Mouse (Mus musculus) heart, adult 9 months (tissue): ENCODE results near the gene Slc25a17.

Experiments used
- DNase-seq, 2 experiments: peaks; one replicate each; pipeline ENCODE4 v3.0.0; 2022; ENCODE audit warnings: low spot score in 2 of 2

Gene Slc25a17

DNA sequence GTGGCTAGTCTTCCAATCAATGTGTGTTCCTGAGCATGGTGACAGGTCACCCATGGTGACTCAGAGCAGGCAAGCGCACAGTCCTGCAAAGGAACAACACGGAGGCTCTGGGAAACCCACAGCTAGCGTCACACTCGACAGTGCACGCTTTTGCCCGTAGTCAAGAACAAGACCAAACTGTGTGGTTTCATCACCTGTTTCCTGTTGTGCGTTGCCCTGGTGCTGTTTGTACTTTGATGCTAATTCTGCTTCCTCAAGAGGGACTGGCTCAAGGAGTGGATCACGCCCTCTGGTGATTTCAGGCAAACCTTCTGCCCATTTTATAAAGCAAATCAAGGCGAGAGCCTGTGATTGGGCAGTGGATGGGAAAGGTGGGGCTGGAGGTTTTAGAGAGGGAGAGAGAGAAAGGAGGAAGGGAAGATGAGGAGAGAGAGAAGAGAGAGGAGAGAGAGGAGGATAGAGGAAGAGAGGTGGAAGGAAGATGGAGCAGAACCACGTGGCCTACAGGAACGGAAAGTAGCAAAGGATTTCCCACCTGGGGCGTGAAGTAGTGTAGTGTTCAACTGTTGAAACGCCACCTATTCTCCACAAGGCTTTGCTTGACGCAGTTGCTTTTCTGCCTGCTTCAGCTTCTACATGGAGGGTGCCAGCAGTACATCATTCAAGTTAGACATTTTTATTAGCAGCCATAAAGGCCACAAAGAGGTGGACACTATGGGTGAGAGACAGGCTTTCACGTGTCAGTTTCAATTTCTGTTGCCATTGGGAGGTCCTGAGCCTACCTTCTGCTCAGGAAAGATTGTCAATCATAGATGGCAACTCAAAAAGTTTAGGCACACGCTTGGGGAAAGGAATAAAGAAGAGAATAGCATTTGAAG, 59.2 kb downstream of the Slc25a17 start:
- DNase-seq: peak in 1 of 2 experiments; percentile 5

DNA sequence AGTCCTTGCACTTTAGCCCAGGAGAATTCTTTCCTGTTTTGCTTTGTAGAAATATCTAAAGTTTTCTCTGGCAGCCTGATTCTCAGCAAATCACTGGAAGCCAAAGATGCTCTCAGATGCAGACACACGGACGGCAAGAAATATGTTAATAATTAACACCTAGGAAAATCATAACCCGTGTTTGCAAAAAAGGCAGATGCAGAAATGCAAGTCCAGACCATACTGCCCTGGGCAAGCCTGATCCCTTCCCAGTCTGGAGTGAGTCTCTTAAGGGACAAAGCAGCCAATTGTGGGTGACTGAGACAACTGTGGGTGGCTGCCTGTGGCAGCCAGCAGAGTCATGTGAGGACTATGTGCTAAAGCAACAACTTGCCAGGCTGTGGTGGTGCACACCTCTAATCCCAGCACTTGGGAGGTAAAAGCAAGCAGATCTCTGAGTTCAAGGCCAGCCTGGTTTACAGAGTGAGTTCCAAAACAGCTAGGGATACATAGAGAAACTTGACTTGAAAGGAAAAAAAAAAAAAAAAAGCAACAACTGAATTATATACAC, 60.0 kb downstream of the Slc25a17 start:
- no peak for DNase-seq

DNA sequence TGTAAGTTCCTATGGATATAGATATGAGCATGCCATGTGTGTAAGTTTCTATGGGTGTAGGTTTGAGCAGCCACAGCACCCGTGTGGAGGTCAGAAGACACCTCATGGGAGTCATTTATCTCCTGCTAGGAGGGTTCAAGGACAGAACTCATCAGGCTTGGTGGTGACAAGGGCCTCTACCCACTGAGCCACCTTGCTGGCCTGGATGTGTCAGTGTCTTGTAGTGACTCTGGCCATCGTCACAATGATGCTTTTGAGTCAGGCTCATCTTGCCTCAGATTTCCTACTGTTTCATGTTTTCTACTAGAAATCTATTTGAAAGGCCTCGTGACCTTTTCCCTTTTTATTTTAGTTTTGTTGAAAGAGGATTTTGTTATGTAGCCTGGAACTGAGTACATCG, 61.1 kb downstream of the Slc25a17 start:
- DNase-seq: no peak

DNA sequence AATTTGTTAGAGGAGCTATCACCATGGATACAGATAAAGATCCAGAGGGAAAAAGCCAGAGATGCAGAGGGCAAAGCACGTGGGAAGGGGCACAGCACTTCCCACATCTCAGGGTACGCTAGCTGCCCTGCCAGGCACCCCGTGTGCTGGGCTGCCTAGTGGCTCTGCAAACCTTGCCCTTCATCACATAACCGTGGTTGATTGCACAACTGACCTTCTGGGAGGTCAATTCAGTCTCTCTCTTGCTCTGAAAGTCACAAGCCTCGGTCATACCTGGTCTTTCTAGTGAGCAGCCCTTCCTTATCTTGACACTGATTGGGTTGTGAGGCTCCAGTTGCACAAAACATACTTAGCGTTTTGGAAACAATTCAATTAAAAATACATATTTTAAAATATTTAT, 62.4 kb downstream of the Slc25a17 start:
- no peak for DNase-seq

DNA sequence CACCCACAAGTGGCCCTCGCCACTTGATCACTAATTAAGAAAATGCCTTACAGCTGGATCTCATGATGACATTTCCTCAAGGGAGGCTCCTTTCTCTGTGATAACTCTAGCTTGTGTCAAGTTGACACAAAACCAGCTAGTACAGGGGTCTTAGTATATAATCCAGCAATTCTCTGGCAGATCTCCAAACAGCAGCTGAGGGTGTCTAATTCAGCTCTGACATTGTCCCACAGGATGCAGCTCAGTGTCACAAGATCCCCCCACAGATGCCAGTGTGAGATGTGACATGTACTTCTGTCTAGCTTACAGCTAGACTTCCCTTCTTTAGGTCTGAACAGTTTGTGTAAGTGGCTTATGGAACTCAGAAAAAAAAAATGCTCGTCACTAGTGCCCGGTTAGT, 63.1 kb downstream of the Slc25a17 start:
- DNase-seq: no peak

DNA sequence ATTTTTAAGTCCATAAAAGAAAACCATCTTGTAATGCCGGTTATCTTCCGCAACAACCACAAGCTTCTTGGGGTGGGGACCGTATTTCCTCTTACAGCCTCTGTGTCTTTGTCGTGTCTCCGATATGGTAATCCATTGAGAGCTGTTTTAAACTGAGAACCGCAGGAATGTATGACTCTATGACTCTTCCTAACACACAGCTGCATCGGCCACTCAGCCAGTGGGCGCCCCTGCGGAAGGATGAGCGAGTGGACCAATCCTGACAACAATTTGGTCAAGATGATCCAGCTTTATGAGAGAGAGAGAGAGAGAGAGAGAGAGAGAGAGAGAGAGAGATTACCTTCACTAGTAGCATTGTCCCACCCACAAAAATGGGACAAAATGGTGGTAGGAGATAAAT, 65.7 kb downstream of the Slc25a17 start:
- DNase-seq: no peak

DNA sequence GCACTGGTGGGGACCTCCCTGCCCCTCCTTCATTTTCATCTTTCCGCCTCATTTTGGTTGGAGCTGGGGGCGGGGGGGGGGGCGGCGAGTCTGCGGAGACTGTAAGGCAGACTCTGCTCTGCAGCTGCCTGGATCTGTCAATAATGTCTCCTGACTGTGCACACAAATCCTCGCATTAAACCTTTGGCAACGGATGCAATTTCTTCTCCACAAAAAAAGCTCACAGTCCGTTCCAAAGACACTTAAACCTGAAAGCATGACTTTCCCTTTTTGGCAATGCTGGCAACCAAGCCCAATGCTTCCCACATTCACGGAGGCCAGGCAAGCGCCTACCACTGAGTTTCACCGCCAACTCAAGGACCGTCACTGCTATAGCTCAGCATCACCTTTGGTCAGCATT, 66.2 kb downstream of the Slc25a17 start:
- DNase-seq: no peak

DNA sequence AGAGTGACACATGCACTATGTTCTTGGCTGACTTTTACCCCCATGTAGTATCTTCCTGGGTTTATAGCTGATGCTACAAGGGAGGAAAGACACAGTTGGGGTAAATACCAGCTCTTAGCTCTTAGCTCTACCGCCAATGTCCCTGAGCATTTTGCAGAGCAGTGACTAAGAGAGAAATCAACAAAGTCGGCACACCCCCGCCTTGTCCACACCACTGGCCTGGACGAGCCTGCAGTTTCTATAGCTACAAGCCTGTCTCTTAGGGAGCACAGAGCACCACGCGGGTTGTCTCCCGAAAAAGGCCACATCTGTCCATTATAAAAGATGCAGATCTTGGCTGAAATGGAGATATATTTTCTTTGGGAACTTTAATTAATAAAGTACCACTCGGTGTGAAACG, 69.9 kb downstream of the Slc25a17 start:
- DNase-seq: peak in 1 of 2 experiments; percentile 11

DNA sequence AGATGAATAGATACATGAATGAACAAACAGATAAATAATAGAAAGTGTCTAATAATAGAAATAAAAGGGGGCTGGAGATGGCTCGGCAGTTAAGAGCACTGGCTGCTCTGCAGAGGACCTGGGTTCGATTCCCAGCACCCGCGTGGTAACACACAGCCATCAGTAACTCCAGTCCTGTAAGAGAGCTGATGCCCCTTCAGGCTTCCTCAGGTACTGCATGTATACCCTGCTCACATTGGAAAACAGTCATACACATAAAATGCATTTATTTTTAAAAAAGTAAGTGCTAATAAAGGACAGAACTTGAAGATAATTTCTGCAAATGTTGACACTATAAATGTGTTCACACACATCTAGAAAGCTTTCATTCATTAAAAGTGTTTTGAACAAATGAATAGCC, 70.4 kb downstream of the Slc25a17 start:
- DNase-seq: no peak

DNA sequence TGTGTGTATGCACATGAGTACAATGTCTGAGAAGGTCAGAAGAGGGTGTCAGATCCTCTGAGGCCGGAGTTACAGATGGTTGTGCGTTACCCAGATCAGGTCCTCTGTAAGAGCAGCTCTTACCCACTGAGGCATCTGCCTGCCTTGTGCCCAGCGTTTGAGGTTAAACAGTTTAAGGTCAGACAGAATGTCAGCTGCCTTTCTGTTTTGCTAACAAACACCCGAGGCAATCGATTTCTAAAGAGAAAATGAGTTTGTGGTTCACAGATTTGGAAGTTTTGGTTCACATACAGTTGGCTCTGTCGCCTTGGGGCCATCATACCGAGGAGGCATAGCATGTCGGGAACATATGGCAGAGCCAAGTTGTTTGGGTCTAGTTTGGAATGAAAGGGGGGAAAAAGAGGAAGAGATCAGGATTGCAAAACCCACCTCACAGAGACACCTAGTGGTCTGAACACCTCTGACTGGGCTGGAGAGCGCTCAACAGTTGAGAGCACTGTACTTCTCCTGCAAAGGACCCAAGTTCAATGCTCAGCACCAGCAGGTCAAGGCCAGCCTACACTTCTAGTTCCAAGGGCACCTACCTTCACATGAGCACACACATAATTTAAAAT, 76.4 kb downstream of the Slc25a17 start:
- no peak for DNase-seq

DNA sequence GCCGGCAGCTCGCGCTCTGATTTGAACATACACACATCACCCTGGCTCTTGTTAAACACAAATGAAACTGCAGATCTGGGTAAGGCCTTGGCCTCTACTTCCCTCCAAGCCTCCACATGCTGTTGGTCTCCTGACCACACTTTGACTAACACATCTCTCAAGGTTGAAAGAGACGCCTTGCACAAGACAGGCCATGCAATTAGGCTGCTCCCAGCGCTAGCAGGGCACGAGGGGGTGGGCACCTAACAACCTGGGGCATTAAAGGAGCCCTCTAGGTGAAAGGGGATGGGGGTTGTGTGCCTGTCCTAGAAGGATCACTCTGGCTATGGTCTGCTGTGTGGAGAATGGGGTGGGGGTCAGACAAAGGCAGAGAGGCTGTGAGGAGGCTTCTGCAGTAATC, 81.9 kb downstream of the Slc25a17 start:
- no peak for DNase-seq

DNA sequence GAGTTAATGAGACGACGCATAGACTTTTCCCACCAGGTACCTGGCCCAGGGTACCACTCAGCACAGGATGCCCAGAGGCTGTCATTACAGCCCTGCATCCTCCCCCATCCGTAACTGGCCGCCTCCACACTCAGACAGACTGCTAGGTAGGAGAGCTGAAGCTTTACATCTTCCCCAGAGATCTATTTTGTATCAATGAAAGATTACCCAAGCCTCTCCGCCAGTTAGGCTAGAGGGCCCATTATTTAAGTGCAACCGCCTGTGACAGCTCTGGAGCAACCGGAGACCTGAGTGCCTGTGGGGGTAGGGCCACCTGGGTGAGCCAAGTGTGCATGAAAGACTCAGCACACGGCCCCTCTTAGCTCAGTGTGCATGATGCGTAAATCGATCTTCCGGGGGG, 82.7 kb downstream of the Slc25a17 start:
- DNase-seq: no peak

DNA sequence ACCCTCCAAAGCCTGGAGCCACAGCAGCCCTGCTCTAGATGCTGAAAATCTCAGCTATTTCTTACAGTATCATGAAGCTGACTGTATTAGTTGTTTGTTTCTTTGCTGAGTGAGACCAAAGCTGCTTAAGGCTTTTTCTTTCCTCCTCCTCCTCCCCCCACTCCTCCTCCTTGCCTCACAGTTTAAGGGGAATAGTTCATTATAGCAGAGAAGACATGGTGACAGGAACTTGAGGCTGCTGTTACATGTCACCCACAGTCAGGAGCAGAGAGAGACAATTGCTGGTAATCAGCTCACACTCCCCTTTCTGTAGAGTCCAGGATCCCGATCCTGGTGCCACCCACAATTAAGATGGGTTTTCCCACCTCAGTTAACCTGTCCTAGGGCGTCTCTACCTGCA, 87.3 kb downstream of the Slc25a17 start:
- no peak for DNase-seq

DNA sequence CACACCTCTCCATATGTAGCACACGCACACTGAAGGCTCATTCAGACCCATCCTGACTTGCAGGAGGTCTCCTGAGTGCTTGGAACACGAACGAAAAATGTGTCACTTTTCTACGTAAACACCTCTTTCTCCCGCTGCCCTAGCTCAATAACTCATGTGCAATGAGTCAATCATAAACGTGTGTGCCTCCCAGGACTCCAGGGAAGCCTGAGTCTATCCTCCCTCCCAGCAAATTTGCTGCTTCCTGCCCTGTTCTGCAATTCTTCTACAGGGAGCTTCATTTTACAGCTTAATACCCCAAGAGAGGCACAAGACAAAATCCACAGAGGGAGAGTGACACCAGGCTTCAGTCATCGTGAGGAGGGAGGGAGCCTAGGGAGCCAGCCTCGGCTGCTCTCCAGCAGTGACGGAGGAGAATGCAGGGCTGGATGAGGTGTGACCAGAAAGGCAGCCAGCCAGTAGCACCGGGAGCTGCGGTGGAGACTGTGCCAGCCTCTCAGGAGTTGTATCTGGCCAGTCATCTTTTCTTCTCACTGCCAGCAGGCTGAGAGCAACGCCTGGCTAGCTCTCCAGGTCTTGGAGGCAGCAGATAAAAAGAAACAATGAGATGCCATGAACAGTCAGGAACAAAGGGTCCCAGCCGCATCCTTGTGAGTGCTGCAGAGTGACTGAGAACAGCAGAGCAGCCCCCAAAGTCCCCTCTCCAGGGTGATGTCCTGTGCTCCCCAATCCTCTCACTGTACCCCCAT, 88.1 kb downstream of the Slc25a17 start:
- peak; percentile 31 to 35 for DNase-seq
